Comparison of ENCODE assay signal across 24 mouse cellular contexts in genomic region chr14:34879996-34880395, GRCm38 (mm10).
DNase-seq lines count a peak whose midpoint lies in the region; ATAC-seq and TF ChIP-seq lines count a peak whose summit lies in the region.
"Had no signal": no experiment of that assay in that cellular context is flagged by ENCODE, and none has a peak within 500 bp of the region (broad histone marks: within the 10 kb centered on the region; RNA-seq: fewer than 3 reads in every experiment).

No protein-coding gene starts in this region.

- WGBS in kidney, adult 2 months = 31% methylated on average over 6 of the region's 6 CpGs
- 26% methylated on average over 6 of the region's 6 CpGs for WGBS in neural tube, embryonic 13.5 days
- WGBS in neural tube, embryonic 15.5 days = 35% methylated on average over 6 of the region's 6 CpGs
- 35% methylated on average over 6 of the region's 6 CpGs for WGBS in kidney, embryonic 16.5 days
- 50% methylated on average over 6 of the region's 6 CpGs for WGBS in midbrain, embryonic 16.5 days

- H3K4me1 ChIP-seq in kidney, adult 2 months (ENCODE audit: control insufficient read depth, insufficient read depth, low read length) = peaks cover 23% of the 10 kb centered on the region
- peaks cover 43% of the 10 kb centered on the region for H3K4me1 ChIP-seq in neural tube, embryonic 13.5 days (replicated peaks)
- peaks cover 27% of the 10 kb centered on the region for H3K4me1 ChIP-seq in neural tube, embryonic 15.5 days
- peaks cover 12% of the 10 kb centered on the region for H3K4me1 ChIP-seq in kidney, embryonic 16.5 days (ENCODE audit: insufficient read depth, low read length)
- H3K4me1 ChIP-seq in midbrain, embryonic 16.5 days (ENCODE audit: control insufficient read depth, insufficient read depth, low read length) = peaks cover 13% of the 10 kb centered on the region
- H3K4me1 ChIP-seq: embryonic facial prominence, embryonic 15.5 days; limb, embryonic 15.5 days; liver, embryonic 15.5 days had no signal

- ATAC-seq in neural tube, embryonic 13.5 days (ENCODE audit: low read depth) = peak; percentile 17; the same call in 1 of the 2 replicates
- ATAC-seq in neural tube, embryonic 15.5 days (ENCODE audit: low FRiP score) = no peak
- no peak for ATAC-seq in kidney, embryonic 16.5 days (ENCODE audit: low FRiP score, low TSS enrichment)
- ATAC-seq in midbrain, embryonic 16.5 days = 0 out of 2 replicates have a peak, but pooled peaks have one; percentile 16
- ATAC-seq: intestine, embryonic 16.5 days; lung, postnatal 0 days had no signal

- H3K27me3 ChIP-seq in kidney, adult 2 months (replicated peaks; ENCODE audit: control insufficient read depth, insufficient read depth, low read length) = no peaks in the 10 kb centered on the region
- H3K27me3 ChIP-seq in neural tube, embryonic 13.5 days = no peaks in the 10 kb centered on the region
- no peaks in the 10 kb centered on the region for H3K27me3 ChIP-seq in neural tube, embryonic 15.5 days (replicated peaks)
- H3K27me3 ChIP-seq in kidney, embryonic 16.5 days (ENCODE audit: insufficient read depth, low read length) = no peaks in the 10 kb centered on the region
- no peaks in the 10 kb centered on the region for H3K27me3 ChIP-seq in midbrain, embryonic 16.5 days (ENCODE audit: control insufficient read depth, insufficient read depth, low read depth, low read length)
- H3K27me3 ChIP-seq: hindbrain, embryonic 15.5 days; liver, embryonic 15.5 days had no signal

- TF ChIP-seq CTCF in kidney, adult 2 months (conservative IDR thresholded peaks at IDR 0.05; ENCODE audit: insufficient read depth, insufficient read length, low read depth, low read length) = no peak

- no peaks in the 10 kb centered on the region for H3K9me3 ChIP-seq in neural tube, embryonic 13.5 days
- H3K9me3 ChIP-seq in neural tube, embryonic 15.5 days (replicated peaks) = no peaks in the 10 kb centered on the region
- no peaks in the 10 kb centered on the region for H3K9me3 ChIP-seq in kidney, embryonic 16.5 days (ENCODE audit: low read length)
- no peaks in the 10 kb centered on the region for H3K9me3 ChIP-seq in midbrain, embryonic 16.5 days (replicated peaks; ENCODE audit: control insufficient read depth, low read length, poor library complexity, severe bottlenecking)
- H3K9me3 ChIP-seq: embryonic facial prominence, embryonic 15.5 days; hindbrain, embryonic 15.5 days; limb, embryonic 15.5 days; liver, embryonic 15.5 days; midbrain, embryonic 12.5 days had no signal

- peak overlapping the region; percentile 81; the same call in 1 of the 2 replicates for H3K27ac ChIP-seq in kidney, adult 2 months (ENCODE audit: insufficient read depth, low read depth, low read length)
- H3K27ac ChIP-seq in neural tube, embryonic 13.5 days (replicated peaks) = peak overlapping the region; percentile 11; the same call in 1 of the 2 replicates
- H3K27ac ChIP-seq in neural tube, embryonic 15.5 days (replicated peaks) = no peak overlapping the region
- peak overlapping the region; percentile 56 for H3K27ac ChIP-seq in kidney, embryonic 16.5 days (ENCODE audit: low read length)
- H3K27ac ChIP-seq in midbrain, embryonic 16.5 days (ENCODE audit: low read length) = no peak overlapping the region
- H3K27ac ChIP-seq: embryonic facial prominence, embryonic 15.5 days; hindbrain, embryonic 15.5 days; limb, embryonic 15.5 days; liver, embryonic 15.5 days; macrophage; stomach, postnatal 0 days had no signal

- H3K4me2 ChIP-seq in neural tube, embryonic 13.5 days = no peak overlapping the region
- H3K4me2 ChIP-seq in neural tube, embryonic 15.5 days = no peak overlapping the region
- no peak overlapping the region for H3K4me2 ChIP-seq in kidney, embryonic 16.5 days (replicated peaks; ENCODE audit: low read depth, low read length)
- H3K4me2 ChIP-seq in midbrain, embryonic 16.5 days (ENCODE audit: low read length) = no peak overlapping the region
- H3K4me2 ChIP-seq: embryonic facial prominence, embryonic 15.5 days; heart, embryonic 11.5 days; hindbrain, embryonic 15.5 days; limb, embryonic 15.5 days; liver, embryonic 15.5 days; midbrain, embryonic 12.5 days had no signal

- DNase-seq in kidney, adult 2 months = peak; percentile 48
- no peak for DNase-seq in kidney, adult 11 months
- no peak for DNase-seq in B cell, adult 2 months
- DNase-seq in gastrocnemius, postnatal 10 days = no peak
- DNase-seq: adrenal gland, postnatal 25 days; cerebellum, adult 9-11 months; gastrocnemius, postnatal 14 days; heart, adult 11 months; left cerebral cortex, postnatal 4 days; right cerebral cortex, postnatal 14 days had no signal

- no peak overlapping the region for H3K4me3 ChIP-seq in kidney, adult 2 months (ENCODE audit: insufficient read depth, low read depth, low read length)
- H3K4me3 ChIP-seq in neural tube, embryonic 13.5 days = no peak overlapping the region
- no peak overlapping the region for H3K4me3 ChIP-seq in neural tube, embryonic 15.5 days (replicated peaks)
- no peak overlapping the region for H3K4me3 ChIP-seq in kidney, embryonic 16.5 days (ENCODE audit: low read length)
- H3K4me3 ChIP-seq in midbrain, embryonic 16.5 days (ENCODE audit: low read depth, low read length) = no peak overlapping the region
- H3K4me3 ChIP-seq: embryonic facial prominence, embryonic 15.5 days; hindbrain, embryonic 15.5 days; limb, embryonic 15.5 days; liver, embryonic 15.5 days; midbrain, embryonic 12.5 days had no signal

- H3K36me3 ChIP-seq in kidney, adult 2 months (ENCODE audit: control insufficient read depth, insufficient read depth, low read length) = no peaks in the 10 kb centered on the region
- no peaks in the 10 kb centered on the region for H3K36me3 ChIP-seq in neural tube, embryonic 13.5 days
- H3K36me3 ChIP-seq in neural tube, embryonic 15.5 days = no peaks in the 10 kb centered on the region
- H3K36me3 ChIP-seq in kidney, embryonic 16.5 days (ENCODE audit: insufficient read depth, low read length) = no peaks in the 10 kb centered on the region
- no peaks in the 10 kb centered on the region for H3K36me3 ChIP-seq in midbrain, embryonic 16.5 days (ENCODE audit: control insufficient read depth, insufficient read depth, low read length)
- H3K36me3 ChIP-seq: embryonic facial prominence, embryonic 15.5 days; hindbrain, embryonic 15.5 days; limb, embryonic 15.5 days; liver, embryonic 15.5 days; midbrain, embryonic 12.5 days had no signal

- TF ChIP-seq POLR2A in kidney, adult 2 months (IDR thresholded peaks at IDR 0.05; ENCODE audit: low read depth, low read length) = no peak

- no peak overlapping the region for H3K9ac ChIP-seq in neural tube, embryonic 13.5 days
- H3K9ac ChIP-seq in neural tube, embryonic 15.5 days (replicated peaks) = no peak overlapping the region
- H3K9ac ChIP-seq in kidney, embryonic 16.5 days (replicated peaks; ENCODE audit: low read length) = no peak overlapping the region
- H3K9ac ChIP-seq in midbrain, embryonic 16.5 days (ENCODE audit: low read depth, low read length) = no peak overlapping the region
- H3K9ac ChIP-seq: embryonic facial prominence, embryonic 15.5 days; hindbrain, embryonic 15.5 days; limb, embryonic 15.5 days; liver, embryonic 15.5 days; midbrain, embryonic 12.5 days had no signal

Comparison
In these comparisons a context has a peak if more than half of its experiments do, and no peak if none do; other contexts are left out.
1. H3K27ac ChIP-seq: peak in kidney, adult 2 months (single experiment), neural tube, embryonic 13.5 days (single experiment) and kidney, embryonic 16.5 days (single experiment); none in neural tube, embryonic 15.5 days (single experiment) and midbrain, embryonic 16.5 days (single experiment).
2. ATAC-seq: peak in neural tube, embryonic 13.5 days (single experiment) and midbrain, embryonic 16.5 days (single experiment); none in neural tube, embryonic 15.5 days (single experiment) and kidney, embryonic 16.5 days (single experiment).